Mouse (Mus musculus) embryonic facial prominence, embryonic 15.5 days (tissue): ENCODE results near the gene Mtus2. TPM values are rescaled to one million over a fixed set of nuclear protein-coding genes. Genes with fewer than 3 reads are reported as not detected.

Experiments
- ATAC-seq: fragments of 200-750 bp; cut with Nextera tagmentation; 2 replicates; pipeline ENCODE4 v1.8.0; 2017; ENCODE audit warnings: low read depth, moderate TSS enrichment; ENCODE audit not compliant: insufficient number of reproducible peaks, low FRiP score, low TSS enrichment
- H3K27ac ChIP-seq: fragments of 300-500 bp; sonication (generic); replicated peaks from 2 replicates; pipeline ENCODE4 v1.5.1; 2015; ENCODE audit warnings: mild to moderate bottlenecking, inconsistent platforms
- H3K27me3 ChIP-seq: fragments of 300-500 bp; sonication (generic); 2 replicates; pipeline ENCODE4 v1.6.1; 2015; ENCODE audit warnings: inconsistent platforms
- H3K36me3 ChIP-seq: fragments of 300-500 bp; sonication (generic); 2 replicates; pipeline ENCODE4 v1.6.1; 2015; ENCODE audit warnings: mild to moderate bottlenecking, inconsistent platforms
- H3K4me1 ChIP-seq: fragments of 300-500 bp; sonication (generic); 2 replicates; pipeline ENCODE4 v1.6.1; 2015; ENCODE audit warnings: inconsistent platforms
- H3K4me2 ChIP-seq: fragments of 300-500 bp; sonication (generic); replicated peaks from 2 replicates; pipeline ENCODE4 v1.6.1; 2015; ENCODE audit warnings: mild to moderate bottlenecking, inconsistent platforms
- H3K4me3 ChIP-seq: fragments of 300-500 bp; sonication (generic); replicated peaks from 2 replicates; pipeline ENCODE4 v1.5.1; 2015; ENCODE audit warnings: mild to moderate bottlenecking, inconsistent platforms
- H3K9ac ChIP-seq: fragments of 300-500 bp; sonication (generic); 2 replicates; pipeline ENCODE4 v1.6.1; 2015; ENCODE audit warnings: inconsistent platforms
- H3K9me3 ChIP-seq: fragments of 300-500 bp; sonication (generic); replicated peaks from 2 replicates; pipeline ENCODE4 v1.6.1; 2016; ENCODE audit warnings: inconsistent platforms
- WGBS: fragments of 180-500 bp; shearing (Covaris S2); methylation state at CpG from one replicate; pipeline ENCODE4 v1.1.7; 2015; 5-methylcytosine and 5-hydroxymethylcytosine counted together
- polyA plus RNA-seq: library from polyadenylated mRNA; unstranded; fragments of >200 nt; fragmentation: Nextera tagmentation; extraction: Ambion mirVana; gene quantifications from 2 replicates; pipeline ENCODE4 v1.2.1, GENCODE M21; 2015

The Mtus2 gene
- polyA plus RNA-seq, 1 experiment from 2014 or later = 4.5 TPM

- 95% methylated on average over 1 of the region's 1 CpGs for WGBS
- Histone ChIP-seq H3K9me3 (no peaks in the 10 kb centered on the region), H3K9ac (no peak overlapping the region), H3K36me3 (no peaks in the 10 kb centered on the region), H3K27me3 (no peaks in the 10 kb centered on the region), H3K4me2 (no peak overlapping the region), H3K4me3 (no peak overlapping the region), H3K4me1 (no peaks in the 10 kb centered on the region), H3K27ac (no peak overlapping the region)
- no peak for ATAC-seq
Observed at GRCm38 (mm10) chr5:148083541-148083940, 126.4 kb downstream of the Mtus2 start.

DNA sequence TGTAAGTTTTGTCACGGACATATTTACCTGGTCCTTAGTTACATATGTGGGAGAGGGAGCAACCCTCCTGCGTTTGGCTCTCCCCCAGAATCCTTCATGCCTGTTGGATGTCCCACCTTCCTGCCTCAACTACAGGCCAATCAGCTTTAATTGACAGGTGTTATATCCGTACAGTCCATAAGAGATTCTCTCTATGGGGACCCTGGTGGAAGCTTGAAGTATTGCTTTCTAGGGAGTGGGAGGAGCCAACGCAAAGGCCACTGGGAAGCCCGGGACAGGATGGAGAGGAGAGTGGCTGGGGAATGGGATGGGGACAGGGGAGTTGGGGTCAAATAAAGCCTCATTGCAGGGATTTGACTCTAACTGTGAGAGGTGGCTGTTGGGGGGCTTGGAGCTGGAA lies 127.6 kb downstream of the Mtus2 start:
- no peaks in the 10 kb centered on the region for H3K36me3 ChIP-seq
- no peak overlapping the region for H3K4me2 ChIP-seq
- H3K4me1 ChIP-seq = no peaks in the 10 kb centered on the region
- H3K27ac ChIP-seq = no peak overlapping the region
- ATAC-seq = no peak
- no peak overlapping the region for H3K9ac ChIP-seq
- H3K9me3 ChIP-seq = no peaks in the 10 kb centered on the region
- 83% methylated on average over 5 of the region's 5 CpGs for WGBS
- no peak overlapping the region for H3K4me3 ChIP-seq
- no peaks in the 10 kb centered on the region for H3K27me3 ChIP-seq

GRCm38 (mm10) chr5:148087796-148088195 lies 130.7 kb downstream of the Mtus2 start:
- Histone ChIP-seq H3K9ac (no peak overlapping the region), H3K27me3 (no peaks in the 10 kb centered on the region), H3K36me3 (no peaks in the 10 kb centered on the region), H3K9me3 (no peaks in the 10 kb centered on the region), H3K4me2 (no peak overlapping the region), H3K4me3 (no peak overlapping the region), H3K4me1 (no peaks in the 10 kb centered on the region), H3K27ac (no peak overlapping the region)
- ATAC-seq = no peak
- 64% methylated on average over 3 of the region's 3 CpGs for WGBS

DNA sequence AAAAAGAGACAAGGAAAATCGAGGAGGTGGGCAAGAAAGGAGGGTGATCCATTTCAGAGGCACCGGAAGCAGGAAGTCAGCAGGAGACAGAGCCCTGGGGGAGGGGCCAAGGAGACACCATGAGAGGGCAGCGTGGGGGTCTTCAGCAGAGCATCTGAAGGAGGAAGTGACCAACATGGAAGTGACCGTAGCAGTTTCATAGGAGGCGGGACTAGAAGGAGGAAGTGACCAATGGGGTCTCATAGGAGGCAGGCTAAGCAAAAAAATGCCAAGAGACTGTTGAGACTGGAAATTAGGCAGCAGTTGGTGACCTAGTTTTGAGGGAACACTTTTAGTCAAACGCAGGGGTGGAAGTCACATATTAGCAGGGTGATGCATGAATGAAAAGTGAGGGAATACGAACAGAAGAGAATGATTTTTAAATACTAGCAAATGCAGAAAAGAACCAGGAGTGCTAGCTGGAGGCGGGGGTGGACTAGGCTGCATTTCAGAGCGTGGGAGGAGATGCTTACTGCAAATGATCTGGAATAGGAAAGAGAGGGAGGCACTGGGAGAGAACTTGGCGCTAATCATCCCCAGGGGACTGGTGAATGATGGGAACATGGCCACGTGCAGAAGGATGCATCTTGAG lies 133.2 kb downstream of the Mtus2 start:
- no peak overlapping the region for H3K4me3 ChIP-seq
- ATAC-seq = no peak
- no peak overlapping the region for H3K27ac ChIP-seq
- H3K4me2 ChIP-seq = no peak overlapping the region
- no peaks in the 10 kb centered on the region for H3K4me1 ChIP-seq
- H3K36me3 ChIP-seq = no peaks in the 10 kb centered on the region
- WGBS = 74% methylated on average over 11 of the region's 11 CpGs
- no peak overlapping the region for H3K9ac ChIP-seq
- H3K9me3 ChIP-seq = no peaks in the 10 kb centered on the region
- no peaks in the 10 kb centered on the region for H3K27me3 ChIP-seq

GRCm38 (mm10) chr5:148094640-148095039 lies 137.5 kb downstream of the Mtus2 start:
- WGBS = 41% methylated on average over 10 of the region's 10 CpGs
- Histone ChIP-seq H3K9ac (no peak overlapping the region), H3K36me3 (no peaks in the 10 kb centered on the region), H3K9me3 (no peaks in the 10 kb centered on the region), H3K4me2 (no peak overlapping the region), H3K27me3 (no peaks in the 10 kb centered on the region), H3K4me1 (no peaks in the 10 kb centered on the region), H3K27ac (no peak overlapping the region), H3K4me3 (no peak overlapping the region)
- ATAC-seq = no peak

- Histone ChIP-seq H3K36me3 (no peaks in the 10 kb centered on the region), H3K27ac (no peak overlapping the region), H3K4me3 (no peak overlapping the region), H3K27me3 (no peaks in the 10 kb centered on the region), H3K9ac (no peak overlapping the region), H3K4me2 (no peak overlapping the region), H3K9me3 (no peaks in the 10 kb centered on the region), H3K4me1 (no peaks in the 10 kb centered on the region)
- 84% methylated on average over 9 of the region's 9 CpGs for WGBS
- ATAC-seq = no peak
Observed at GRCm38 (mm10) chr5:148099356-148099755, 142.2 kb downstream of the Mtus2 start.

GRCm38 (mm10) chr5:148107324-148107723 lies 150.2 kb downstream of the Mtus2 start:
- Histone ChIP-seq H3K4me2 (no peak overlapping the region), H3K27ac (no peak overlapping the region), H3K9ac (no peak overlapping the region), H3K36me3 (no peaks in the 10 kb centered on the region), H3K27me3 (no peaks in the 10 kb centered on the region), H3K9me3 (no peaks in the 10 kb centered on the region), H3K4me3 (no peak overlapping the region), H3K4me1 (no peaks in the 10 kb centered on the region)
- no peak for ATAC-seq
- 87% methylated on average over 6 of the region's 6 CpGs for WGBS

- no peak for ATAC-seq
- Histone ChIP-seq H3K9ac (no peak overlapping the region), H3K4me1 (no peaks in the 10 kb centered on the region), H3K4me3 (no peak overlapping the region), H3K27me3 (no peaks in the 10 kb centered on the region), H3K36me3 (no peaks in the 10 kb centered on the region), H3K9me3 (no peaks in the 10 kb centered on the region), H3K4me2 (no peak overlapping the region), H3K27ac (no peak overlapping the region)
- WGBS = 65% methylated on average over 7 of the region's 7 CpGs
Observed at GRCm38 (mm10) chr5:148107890-148108289, 150.8 kb downstream of the Mtus2 start.

DNA sequence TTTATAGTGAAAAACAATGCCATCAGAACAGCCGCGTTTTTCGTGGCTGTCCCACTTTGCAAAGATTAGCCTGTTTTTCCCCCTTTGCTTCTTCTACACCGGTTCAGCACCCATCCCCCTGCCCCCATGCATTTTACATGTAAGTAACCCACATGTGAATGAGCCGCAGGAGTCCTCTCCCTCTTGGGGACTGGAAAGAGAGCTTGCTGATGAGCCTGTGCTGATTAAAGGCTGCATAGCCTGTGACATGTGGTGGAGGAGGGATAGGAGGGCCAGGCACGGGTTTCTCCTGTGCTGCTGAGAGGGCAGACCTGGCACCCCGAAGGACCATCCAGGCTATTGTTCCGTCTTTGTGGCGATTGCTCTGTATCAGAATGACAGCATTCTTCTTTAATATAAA lies 151.2 kb downstream of the Mtus2 start:
- Histone ChIP-seq H3K4me2 (no peak overlapping the region), H3K27me3 (no peaks in the 10 kb centered on the region), H3K4me3 (no peak overlapping the region), H3K9ac (no peak overlapping the region), H3K36me3 (no peaks in the 10 kb centered on the region), H3K9me3 (no peaks in the 10 kb centered on the region), H3K4me1 (no peaks in the 10 kb centered on the region), H3K27ac (no peak overlapping the region)
- 45% methylated on average over 9 of the region's 9 CpGs for WGBS
- ATAC-seq = no peak

DNA sequence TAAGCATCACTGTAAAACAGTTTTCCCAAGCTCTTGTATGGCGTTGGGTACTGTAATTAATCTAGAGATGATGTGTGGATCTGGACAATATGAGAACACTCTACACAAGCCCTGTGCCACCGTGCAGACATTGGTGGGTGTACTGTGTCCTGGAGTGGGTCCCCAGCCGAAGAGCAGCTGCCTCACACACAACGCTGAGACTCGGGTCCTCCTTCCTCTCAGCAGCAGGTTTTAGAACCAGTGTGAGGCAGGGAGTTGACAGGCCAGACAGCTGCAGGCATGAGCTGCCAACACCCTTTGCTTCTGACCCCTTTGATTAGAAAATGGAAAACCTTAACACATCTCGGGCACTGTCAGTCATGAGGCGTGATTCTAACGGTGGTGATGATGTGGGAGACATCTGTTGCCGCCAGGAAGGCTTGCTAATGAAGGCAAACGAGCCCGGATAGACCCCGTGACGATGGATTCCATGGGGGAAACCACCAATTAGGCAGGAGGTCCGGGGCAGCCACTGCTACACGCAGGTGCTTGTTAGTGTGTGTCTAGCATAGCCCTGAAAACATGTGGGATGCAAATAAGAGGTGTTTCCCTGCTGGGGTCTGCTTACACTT lies 158.2 kb downstream of the Mtus2 start:
- Histone ChIP-seq H3K27me3 (no peaks in the 10 kb centered on the region), H3K4me2 (no peak overlapping the region), H3K4me1 (no peaks in the 10 kb centered on the region), H3K9ac (no peak overlapping the region), H3K9me3 (no peaks in the 10 kb centered on the region), H3K27ac (no peak overlapping the region), H3K36me3 (no peaks in the 10 kb centered on the region), H3K4me3 (no peak overlapping the region)
- WGBS = 71% methylated on average over 15 of the region's 15 CpGs
- ATAC-seq = no peak

- Histone ChIP-seq H3K4me2 (no peak overlapping the region), H3K4me1 (no peaks in the 10 kb centered on the region), H3K9me3 (no peaks in the 10 kb centered on the region), H3K4me3 (no peak overlapping the region), H3K27ac (no peak overlapping the region), H3K36me3 (no peaks in the 10 kb centered on the region), H3K27me3 (no peaks in the 10 kb centered on the region), H3K9ac (no peak overlapping the region)
- no peak for ATAC-seq
- WGBS = 47% methylated on average over 12 of the region's 12 CpGs
Observed at GRCm38 (mm10) chr5:148124354-148124753, 167.2 kb downstream of the Mtus2 start.
